Mouse (Mus musculus) heart, adult 8-10 months (tissue): ENCODE results near the gene Nol10. TPM values are rescaled to one million over a fixed set of nuclear protein-coding genes. Genes with fewer than 3 reads are reported as not detected.
A peak's percentile ranks its signal among the peaks of the same experiment; 100 is the strongest.
"Not testable (repeated sequence)": the region's sequence is repeated elsewhere in the genome, so short reads cannot be mapped to it uniquely, and the experiment has no call there.

Experiments used
- DNase-seq: peaks from one replicate; pipeline ENCODE4 v3.0.0; 2022; ENCODE audit warnings: low spot score
- microRNA-seq: library from miRNA; unstranded; fragments of <30 nt; microRNA quantifications from one replicate; pipeline ENCODE4 v1.2.0, GENCODE M21; 2022
- total RNA-seq, 4 experiments: library from RNA; stranded (reverse); gene quantifications; 2 replicates each; pipeline ENCODE4 v1.2.4; 2022

The Nol10 gene
- total RNA-seq, 4 experiments from 2014 or later, result 7.1 to 8.4 (median 7.6) TPM

GRCm38 (mm10) chr12:17453918-17454317 lies 105.7 kb downstream of the Nol10 start:
- no peak for DNase-seq

GRCm38 (mm10) chr12:17455096-17455495 lies 106.8 kb downstream of the Nol10 start:
- no peak for DNase-seq

- DNase-seq, result not testable (repeated sequence)
Observed at GRCm38 (mm10) chr12:17459223-17459622, 111.0 kb downstream of the Nol10 start.

GRCm38 (mm10) chr12:17463706-17464105 lies 115.4 kb downstream of the Nol10 start:
- DNase-seq, result no peak

GRCm38 (mm10) chr12:17464550-17464949 lies 116.3 kb downstream of the Nol10 start:
- DNase-seq, result not testable (repeated sequence)

GRCm38 (mm10) chr12:17466791-17467190 lies 118.5 kb downstream of the Nol10 start:
- no peak for DNase-seq

GRCm38 (mm10) chr12:17468359-17468758 lies 120.1 kb downstream of the Nol10 start:
- no peak for DNase-seq

GRCm38 (mm10) chr12:17469869-17470268 lies 121.6 kb downstream of the Nol10 start:
- peak; percentile 15 for DNase-seq

- not testable (repeated sequence) for DNase-seq
Observed at GRCm38 (mm10) chr12:17470528-17470927, 122.3 kb downstream of the Nol10 start.

- DNase-seq, result no peak
Observed at GRCm38 (mm10) chr12:17471405-17471804, 123.1 kb downstream of the Nol10 start.

GRCm38 (mm10) chr12:17473128-17473527 lies 124.9 kb downstream of the Nol10 start:
- no peak for DNase-seq

GRCm38 (mm10) chr12:17473862-17474261 lies 125.6 kb downstream of the Nol10 start:
- DNase-seq, result no peak

GRCm38 (mm10) chr12:17474681-17475080 lies 126.4 kb downstream of the Nol10 start:
- no peak for DNase-seq

- DNase-seq, result no peak
Observed at GRCm38 (mm10) chr12:17475146-17475545, 126.9 kb downstream of the Nol10 start.

- DNase-seq, result no peak
Observed at GRCm38 (mm10) chr12:17478196-17478595, 129.9 kb downstream of the Nol10 start.

- DNase-seq, result no peak
Observed at GRCm38 (mm10) chr12:17478856-17479255, 130.6 kb downstream of the Nol10 start.

Small RNAs within 50 kb of the gene (microRNA-seq; reads per million reads assigned to microRNA genes)
- 0.84 reads per million for gene Mir3066

Other genes with a start within 250 kb of the Nol10 start
- not detected for gene Kcnf1, start 171.6 kb upstream of the Nol10 start, total RNA-seq
- 100 to 1,000 TPM in 1 of 4 experiments, 10 to 100 TPM in 3; 84.8 to 109 (median 93.8) TPM for gene Pdia6, start 81.9 kb upstream of the Nol10 start, total RNA-seq
- gene Atp6v1c2, start 19.1 kb upstream of the Nol10 start, total RNA-seq, result under 1 TPM in 1 of 4 experiments, not detected in 3; 0.29 TPM
- gene Odc1, start 196.3 kb downstream of the Nol10 start, total RNA-seq, result 10 to 100 TPM; 65.7 to 84.1 (median 79.2) TPM